Mouse (Mus musculus) CD4-positive, CD25-positive, alpha-beta regulatory T cell, adult 9 weeks (primary cell): ENCODE data around the gene Mdh1b. TPM values are rescaled to one million over a fixed set of nuclear protein-coding genes. Genes with fewer than 3 reads are reported as not detected.

Experiments
- polyA plus RNA-seq: library from polyadenylated mRNA; unstranded; fragments of 100-300 nt; shearing (Covaris generic); gene quantifications from one replicate; pipeline ENCODE4 v1.2.1, GENCODE M21; 2017

Gene Mdh1b
- not detected for polyA plus RNA-seq

DNA sequence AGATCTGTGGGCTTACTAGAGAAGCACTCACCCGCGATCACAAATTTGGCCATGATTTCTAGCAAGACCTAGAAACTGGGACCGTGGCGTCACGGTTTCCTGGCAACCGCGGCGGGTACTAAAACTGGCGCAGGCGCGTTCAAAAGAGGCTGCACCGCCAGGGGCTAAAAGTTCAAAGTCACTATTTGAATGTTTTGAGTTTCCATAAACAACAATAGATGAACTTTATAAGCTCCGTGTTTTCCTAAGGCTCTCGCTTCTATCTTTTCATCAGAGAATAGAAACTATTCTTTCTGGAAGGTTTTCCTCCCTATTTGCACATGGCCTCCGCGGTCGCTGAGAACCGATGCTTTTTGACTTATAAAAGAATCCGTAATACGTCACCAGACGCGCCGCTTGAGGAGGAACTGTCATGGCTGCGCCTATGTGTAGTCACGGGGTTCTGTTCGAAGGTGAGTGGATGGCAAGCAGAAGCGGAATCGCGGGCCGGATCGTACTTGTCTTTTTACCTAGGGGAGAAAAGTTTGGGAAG, at the start of gene Mdh1b, which contains the start of gene Fastkd2:
Gene Mdh1b, minus strand, starts transcription at position 79 of the 532 bp plus-strand sequence.
Gene Fastkd2, plus strand, starts transcription at position 375 of the 532 bp plus-strand sequence.

DNA sequence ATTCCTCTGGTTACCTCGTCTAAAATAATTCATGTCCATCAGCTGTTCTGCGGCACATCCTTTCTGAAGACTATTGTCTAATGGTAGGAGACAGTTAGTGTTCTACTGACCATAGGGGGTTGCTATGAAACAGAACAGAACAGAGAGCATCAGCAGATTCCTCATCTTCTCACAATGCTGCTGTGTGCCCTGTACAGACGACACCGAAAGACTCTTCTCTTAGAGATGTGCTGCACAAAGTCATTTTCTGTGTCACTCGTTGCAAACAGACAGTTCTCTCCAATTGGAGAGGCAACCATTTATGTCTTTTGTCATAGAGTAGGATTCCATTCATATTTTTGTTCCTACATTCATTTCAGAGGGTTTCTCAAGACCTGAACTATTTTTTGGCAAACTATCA, 39.0 kb upstream of the Mdh1b start, which contains the start of gene 4933402D24Rik:
Gene 4933402D24Rik, minus strand, starts transcription at position 101 of the 400 bp plus-strand sequence.

DNA sequence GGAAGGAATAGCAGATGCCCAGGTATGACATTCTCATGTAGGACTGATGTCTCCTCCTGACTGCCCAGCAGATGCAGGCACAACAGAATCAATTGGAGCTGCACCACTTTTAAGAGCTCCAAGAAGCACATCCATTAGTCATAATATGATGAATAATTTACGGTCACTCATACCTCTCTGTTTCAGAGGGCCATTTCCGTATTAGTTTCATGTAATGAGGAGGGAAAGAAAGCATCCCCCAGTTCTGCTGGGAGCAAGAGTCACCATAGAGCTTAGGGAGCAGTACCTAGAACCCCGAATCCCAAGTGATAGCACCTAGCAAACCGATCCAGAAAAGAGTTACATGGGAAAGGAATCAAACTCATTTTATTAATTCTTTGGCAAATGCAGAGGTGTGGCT, 43.3 kb downstream of the Mdh1b start, which contains the start of gene Dytn:
Gene Dytn, minus strand, starts transcription at position 101 of the 400 bp plus-strand sequence.

Other genes with a start within 250 kb of the Mdh1b start
- not detected for gene Gm39653, start 114.3 kb downstream of the Mdh1b start, polyA plus RNA-seq
- gene Dytn, start 43.4 kb downstream of the Mdh1b start, polyA plus RNA-seq = not detected
- 47.3 TPM for gene Fastkd2, start 296 bp upstream of the Mdh1b start, polyA plus RNA-seq
- not detected for gene 4933402D24Rik, start 38.9 kb upstream of the Mdh1b start, polyA plus RNA-seq